Mouse (Mus musculus) lung, adult 2 months (tissue): Measurements from ENCODE around the gene Pigu. TPM values are rescaled to one million over a fixed set of nuclear protein-coding genes. Genes with fewer than 3 reads are reported as not detected.

ENCODE experiments used
- DNase-seq: peaks from one replicate; pipeline ENCODE4 v3.0.0; 2022
- H3K4me1 ChIP-seq: fragments of 200-500 bp; 2 replicates; pipeline ENCODE4 v1.6.1; 2011; ENCODE audit warnings: low read length; ENCODE audit not compliant: control insufficient read depth, insufficient read depth
- H3K4me3 ChIP-seq: fragments of 200-500 bp; replicated peaks from 2 replicates; pipeline ENCODE3; 2011; ENCODE audit warnings: low read depth, mild to moderate bottlenecking, control low read depth, low read length; ENCODE audit errors: extremely low read depth
- CTCF ChIP-seq: fragments of 200-500 bp; IDR thresholded peaks from 2 replicates; pipeline ENCODE4 v1.5.1; 2011; ENCODE audit warnings: mild to moderate bottlenecking, low read length, control low read depth; ENCODE audit not compliant: insufficient read depth
- POLR2A ChIP-seq: fragments of 200-500 bp; IDR thresholded peaks from 2 replicates; pipeline ENCODE4 v1.6.1; 2011; ENCODE audit warnings: low read depth, mild to moderate bottlenecking, control low read depth, low read length, borderline replicate concordance; ENCODE audit errors: extremely low read depth
- WGBS: fragments of 180-500 bp; shearing (Covaris S2); methylation state at CpG from one replicate; pipeline ENCODE4 v1.1.7; 2018; 5-methylcytosine and 5-hydroxymethylcytosine counted together
- polyA plus RNA-seq: library from polyadenylated mRNA; depleted of rRNA; stranded (reverse); fragments of >200 nt; gene quantifications from 2 replicates; pipeline ENCODE4 v1.2.3, GENCODE M21; 2012

Pigu gene
- polyA plus RNA-seq, 1 experiment: 42.4 TPM

GRCm38 (mm10) chr2:155382791-155383438 is 25.7 kb upstream of the Pigu start:
- DNase-seq: peak; percentile 28
- 40% methylated on average over 2 of the region's 2 CpGs for WGBS
- Histone ChIP-seq H3K4me3 (peak overlapping the region; percentile 9), H3K4me1 (peaks cover 6% of the 10 kb centered on the region)
- TF ChIP-seq POLR2A (no peak), CTCF (peak; percentile 18; the same call in 1 of the 2 replicates)

GRCm38 (mm10) chr2:155382332-155382700 is 25.1 kb upstream of the Pigu start:
- 10% methylated on average over 6 of the region's 6 CpGs for WGBS
- TF ChIP-seq CTCF (no peak), POLR2A (no peak)
- DNase-seq: no peak
- H3K4me1 ChIP-seq: peaks cover 6% of the 10 kb centered on the region
- peak overlapping the region; percentile 72 for H3K4me3 ChIP-seq

- peaks cover 6% of the 10 kb centered on the region for H3K4me1 ChIP-seq
- TF ChIP-seq CTCF (no peak), POLR2A (peak; percentile 88; the same call in 1 of the 2 replicates)
- WGBS: under 1% methylated on average over 68 of the region's 68 CpGs
- H3K4me3 ChIP-seq: peak overlapping the region; percentile 72
- DNase-seq: peak; percentile 99
Measured at GRCm38 (mm10) chr2:155381643-155382331, 24.6 kb upstream of the Pigu start.

DNA sequence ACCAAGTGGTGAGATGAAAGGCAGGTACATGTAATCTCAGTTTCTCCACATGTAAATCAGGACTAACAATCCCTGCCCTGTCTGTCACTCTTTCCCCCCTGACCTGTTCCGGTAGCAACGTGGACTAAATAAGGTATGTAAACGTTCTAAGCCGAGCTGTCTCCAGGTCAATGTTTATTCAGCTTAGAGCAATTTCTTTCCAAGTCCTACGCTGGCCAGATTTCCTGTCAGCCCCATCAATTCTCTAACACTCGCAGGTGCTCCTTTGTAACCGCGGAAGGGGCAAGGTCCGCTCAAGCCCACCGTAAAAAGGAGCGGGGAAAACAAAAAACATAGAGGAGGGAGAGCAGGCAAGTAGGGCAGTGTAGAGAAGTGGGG is 23.8 kb upstream of the Pigu start:
- WGBS: 3% methylated on average over 11 of the region's 11 CpGs

DNA sequence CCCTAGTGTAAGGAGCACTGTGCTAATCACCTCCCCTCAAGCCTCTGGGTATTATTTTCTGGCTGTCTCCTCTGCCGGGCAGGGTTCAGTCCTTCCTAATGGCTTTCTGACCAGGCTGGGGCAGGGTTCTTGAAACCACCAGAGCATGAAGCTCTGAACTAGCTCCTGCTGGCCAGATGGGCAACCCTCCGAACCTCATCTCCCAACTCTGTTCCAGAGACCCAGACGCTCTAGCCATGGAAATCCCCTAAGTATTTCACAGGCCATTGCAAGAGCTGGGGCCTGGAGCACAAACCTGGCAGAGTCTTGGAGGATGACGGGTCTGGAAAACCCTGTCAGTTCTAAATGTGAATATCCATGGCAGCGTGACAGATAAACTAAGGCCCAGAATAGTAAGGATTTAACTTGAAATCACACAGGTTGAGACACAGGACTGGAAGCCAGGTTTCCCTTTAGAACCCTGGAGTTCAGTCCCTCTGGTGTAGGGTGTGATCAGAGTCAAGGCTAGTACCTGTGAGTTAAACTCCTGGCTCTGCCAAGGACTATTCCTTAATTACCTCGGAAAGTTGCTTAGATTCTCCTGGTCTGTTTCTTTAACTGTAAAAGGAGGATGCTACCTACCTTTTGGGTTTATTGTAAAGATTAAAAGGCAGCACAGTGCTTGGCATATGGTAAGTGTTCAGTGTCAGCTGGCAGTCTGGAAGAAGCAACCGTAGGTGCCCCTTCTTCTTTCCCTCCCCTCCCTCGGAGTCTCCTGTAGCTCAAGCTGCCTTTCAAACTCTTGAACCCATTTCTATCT is 23.2 kb upstream of the Pigu start, which contains the start of gene Trp53inp2:
Trp53inp2 (plus strand) TSS at position 799 of the 799 bp plus-strand sequence.
- Histone ChIP-seq H3K4me1 (peaks cover 6% of the 10 kb centered on the region), H3K4me3 (peak within 1 kb of the TSS; percentile 72)
- WGBS: 65% methylated on average over 8 of the region's 8 CpGs
- DNase-seq: no peak
- TF ChIP-seq POLR2A (no peak), CTCF (no peak)

More for the DNA sequence above, 23.8 kb upstream of the Pigu start:
- no peak for DNase-seq
- Histone ChIP-seq H3K4me3 (peak overlapping the region; percentile 70), H3K4me1 (peaks cover 6% of the 10 kb centered on the region)
- TF ChIP-seq POLR2A: no peak
- no peak for TF ChIP-seq CTCF

DNA sequence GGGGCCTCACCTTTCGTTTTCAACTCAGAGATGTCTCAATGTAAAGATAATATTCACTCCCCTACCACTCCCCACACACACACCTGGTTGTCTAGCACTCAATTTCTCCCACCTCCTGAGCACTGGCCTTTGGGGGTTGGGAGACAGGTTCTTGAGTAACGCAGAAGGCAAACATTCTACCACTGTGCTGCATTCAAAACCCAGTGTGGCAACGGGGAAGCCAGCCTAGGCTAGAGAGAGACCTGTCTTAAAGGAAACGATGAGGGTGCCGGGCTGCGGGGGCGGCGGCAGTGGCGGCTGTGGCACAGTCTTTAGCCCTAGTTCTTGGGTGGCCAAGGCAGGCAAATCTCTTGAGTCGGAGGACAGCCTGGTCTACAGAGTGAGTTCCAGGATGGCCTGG is 19.0 kb upstream of the Pigu start:
- WGBS: 76% methylated on average over 10 of the region's 10 CpGs
- no peak for DNase-seq

DNA sequence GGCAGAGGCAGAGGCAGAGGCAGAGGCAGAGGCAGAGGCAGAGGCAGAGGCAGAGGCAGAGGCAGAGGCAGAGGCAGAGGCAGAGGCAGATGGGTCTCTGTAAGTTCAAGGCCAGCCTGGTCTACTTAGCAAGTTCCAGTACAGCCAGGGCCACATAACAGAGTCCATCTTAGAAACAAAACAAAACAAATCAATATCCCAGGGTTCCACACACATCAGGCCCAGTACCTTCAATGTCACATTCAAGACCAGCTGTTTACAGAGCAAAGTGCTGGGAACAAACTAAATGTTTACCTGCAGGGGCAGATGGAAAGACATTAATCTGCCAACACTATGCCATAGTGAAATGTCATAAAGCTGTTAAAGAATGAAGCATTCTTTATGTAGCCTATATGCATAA is 17.3 kb upstream of the Pigu start:
- Histone ChIP-seq H3K4me3 (no peak overlapping the region), H3K4me1 (peaks cover 3% of the 10 kb centered on the region; the same call in 1 of the 2 replicates)
- TF ChIP-seq POLR2A (no peak), CTCF (no peak)
- DNase-seq: no peak

More for the DNA sequence above, 19.0 kb upstream of the Pigu start:
- no peaks in the 10 kb centered on the region for H3K4me1 ChIP-seq
- TF ChIP-seq CTCF: no peak
- TF ChIP-seq POLR2A: no peak
- H3K4me3 ChIP-seq: no peak overlapping the region

GRCm38 (mm10) chr2:155373886-155374285 is 16.7 kb upstream of the Pigu start:
- no peak overlapping the region for H3K4me3 ChIP-seq
- 55% methylated on average over 1 of the region's 1 CpGs for WGBS
- TF ChIP-seq POLR2A: no peak
- TF ChIP-seq CTCF: no peak
- DNase-seq: no peak
- H3K4me1 ChIP-seq: peaks cover 3% of the 10 kb centered on the region; the same call in 1 of the 2 replicates

GRCm38 (mm10) chr2:155373302-155373701 is 16.1 kb upstream of the Pigu start:
- no peak for DNase-seq
- 63% methylated on average over 1 of the region's 1 CpGs for WGBS
- no peak overlapping the region for H3K4me3 ChIP-seq
- peaks cover 3% of the 10 kb centered on the region; the same call in 1 of the 2 replicates for H3K4me1 ChIP-seq
- TF ChIP-seq POLR2A (no peak), CTCF (no peak)
